Mouse (Mus musculus) liver, adult 2 months (tissue): ENCODE results near the gene Gpatch8.

Experiments used
- CTCF ChIP-seq: fragments of 200-500 bp; IDR thresholded peaks from 2 replicates; pipeline ENCODE4 v1.5.1; 2011; ENCODE audit warnings: low read depth, low read length, control low read depth
- POLR2A ChIP-seq: fragments of 200-500 bp; IDR thresholded peaks from 2 replicates; pipeline ENCODE4 v1.6.1; 2011; ENCODE audit warnings: low read length, control low read depth; ENCODE audit not compliant: insufficient read depth; ENCODE audit errors: extremely low read depth

DNA sequence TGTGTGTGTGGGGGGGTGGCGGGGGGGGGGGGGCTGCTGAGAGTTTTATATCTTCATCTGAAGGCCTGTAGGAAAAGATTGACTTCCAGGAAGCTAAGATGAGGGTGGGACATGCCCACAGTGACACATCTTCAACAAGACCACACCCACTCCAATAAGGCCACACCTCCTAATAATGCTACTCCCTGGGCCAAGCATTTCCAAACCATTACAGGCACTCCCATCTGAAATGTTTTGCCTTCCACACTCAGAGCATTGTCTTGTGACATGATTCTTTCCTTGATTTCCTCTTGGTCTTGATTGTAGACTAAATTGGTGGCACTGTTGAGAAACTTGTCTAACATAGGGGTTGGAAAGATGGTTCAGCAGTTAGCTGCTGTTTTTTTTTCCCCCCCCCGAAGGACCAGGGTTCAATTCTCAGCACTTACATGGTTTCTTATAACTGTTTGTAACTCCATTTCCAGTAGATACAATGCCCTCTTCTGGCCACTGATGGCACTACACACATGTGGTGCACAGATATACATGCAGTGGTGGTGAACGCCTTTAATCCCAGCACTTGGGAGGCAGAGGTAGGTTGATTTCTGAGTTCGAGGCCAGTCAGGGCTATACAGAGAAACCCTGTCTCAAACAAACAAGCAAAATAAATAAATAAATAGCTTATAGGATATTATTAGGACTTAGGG lies 30.4 kb upstream of the Gpatch8 start:
- TF ChIP-seq CTCF = no peak
- TF ChIP-seq POLR2A = no peak
